Mouse (Mus musculus): Measurements from ENCODE around the gene Grn. TPM values are rescaled to one million over a fixed set of nuclear protein-coding genes. Genes with fewer than 3 reads are reported as not detected.

Grn gene
- total and polyA plus RNA-seq, 3 experiments, result 63.7 to 453 (median 106) TPM

- Histone ChIP-seq H3K4me2 (ENCODE audit: insufficient read depth, low read depth, poor library complexity, severe bottlenecking) (no peak overlapping the region), H3K36me3 (replicated peaks in 1 of 2; ENCODE audit: control insufficient read depth in 1 of 2, insufficient read depth in 1 of 2, low read length in 1 of 2) (peaks cover 0 to 4% of the 10 kb centered on the region in 2 experiments), H3K27me3 (replicated peaks) (peaks cover 52% of the 10 kb centered on the region), H3K4me3 (replicated peaks in 1 of 3; ENCODE audit: low read depth in 2 of 3, low read length in 2 of 3, poor library complexity in 1 of 3) (no peak overlapping the region), H3K27ac (ENCODE audit: insufficient read depth, low read depth) (no peak overlapping the region), H3K79me2 (replicated peaks; ENCODE audit: control insufficient read depth, extremely low read depth, insufficient read depth, poor library complexity, severe bottlenecking) (no peaks in the 10 kb centered on the region), H3K4me1 (ENCODE audit: control insufficient read depth in 1 of 2, insufficient read depth in 2 of 2) (peaks cover 21 to 36% of the 10 kb centered on the region in 2 experiments), H3K9ac (ENCODE audit: insufficient read depth, low read depth) (no peak overlapping the region), H3K9me3 (replicated peaks; ENCODE audit: low read length) (no peaks in the 10 kb centered on the region)
- dilution Hi-C loops (cut with MboI; ENCODE audit: extremely low pct_ligation_motif_present, extremely low pct_unique_long_range_greater_than_20kb, low sequenced_read_pairs), result no loop called here
- TF ChIP-seq TBP (conservative IDR thresholded peaks at IDR 0.05; ENCODE audit: low read depth, low read length), result no peak
- TF ChIP-seq SIN3A (IDR thresholded peaks at IDR 0.05; ENCODE audit: low read length), result no peak
- no peak for TF ChIP-seq CHD1 (IDR thresholded peaks at IDR 0.05; ENCODE audit: low read depth, low read length)
- no peak for TF ChIP-seq POLR2A (IDR thresholded peaks at IDR 0.05; ENCODE audit: low read depth, low read length)
- TF ChIP-seq EP300 (IDR thresholded peaks at IDR 0.05; ENCODE audit: low read length), result no peak
- TF ChIP-seq JUN (IDR thresholded peaks at IDR 0.05; ENCODE audit: insufficient read depth, low read depth, low read length), result no peak
- TF ChIP-seq IRF4 (IDR thresholded peaks at IDR 0.05; ENCODE audit: low read depth, low read length), result no peak
- TF ChIP-seq JUND (conservative IDR thresholded peaks at IDR 0.05; ENCODE audit: low read depth, low read length), result no peak
- TF ChIP-seq CTCF (conservative IDR thresholded peaks at IDR 0.05 in 1 of 2, IDR thresholded peaks at IDR 0.05 in 1 of 2; ENCODE audit: low read depth in 2 of 2, low read length in 2 of 2), result no peak
- no peak for TF ChIP-seq E2F4 (IDR thresholded peaks at IDR 0.05; ENCODE audit: insufficient replicate concordance, low read depth, low read length)
- DNase-seq (ENCODE audit: extremely low read depth), result no peak
- in situ Hi-C loops (cut with MboI; ENCODE audit: low pct_ligation_motif_present, low pct_unique_long_range_greater_than_20kb, low sequenced_read_pairs), result no loop called here
Observed at GRCm38 (mm10) chr11:102464901-102465300, 34.8 kb downstream of the Grn start.

DNA sequence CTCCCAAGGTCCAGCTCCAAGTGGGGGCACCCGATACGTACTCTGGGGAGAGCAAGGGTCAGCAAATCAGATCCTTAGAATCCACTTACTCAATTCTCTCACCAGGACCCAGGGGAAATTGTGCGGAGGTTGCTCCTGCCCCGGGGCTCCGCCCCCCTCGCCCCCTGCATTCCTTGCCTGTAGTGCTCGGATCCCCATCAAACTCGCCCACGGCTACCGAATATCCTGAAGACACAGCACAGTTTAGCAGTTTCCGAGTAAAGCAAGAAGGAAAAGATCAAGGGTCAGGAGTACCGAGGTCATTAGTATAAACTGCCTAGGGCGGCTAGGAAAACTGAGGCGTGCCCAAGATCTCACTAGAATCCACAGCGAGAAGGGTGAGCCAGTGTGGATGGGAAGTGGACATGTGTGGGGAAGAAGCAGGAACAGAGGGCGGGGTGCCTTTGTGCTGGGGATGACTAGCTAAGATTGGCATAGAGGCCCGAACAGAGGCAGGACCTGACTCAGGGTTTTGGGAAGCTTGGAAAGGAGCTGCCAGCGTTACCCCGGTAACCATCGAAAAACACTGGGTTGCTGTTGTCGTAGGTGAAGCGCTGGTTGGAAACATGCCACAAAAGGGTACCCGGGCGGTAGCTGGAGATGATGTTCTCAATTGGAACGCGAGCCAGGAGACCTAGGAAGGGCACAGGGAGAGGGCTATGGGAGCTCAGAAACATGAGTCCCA is 35.8 kb downstream of the Grn start:
- H3K27ac ChIP-seq (ENCODE audit: insufficient read depth, low read depth), result no peak overlapping the region
- dilution Hi-C loops (cut with MboI; ENCODE audit: extremely low pct_ligation_motif_present, extremely low pct_unique_long_range_greater_than_20kb, low sequenced_read_pairs) (no loop called here), in situ Hi-C loops (cut with MboI; ENCODE audit: low pct_ligation_motif_present, low pct_unique_long_range_greater_than_20kb, low sequenced_read_pairs) (no loop called here)
- H3K9ac ChIP-seq (ENCODE audit: insufficient read depth, low read depth), result no peak overlapping the region
- peaks cover 44% of the 10 kb centered on the region for H3K27me3 ChIP-seq (replicated peaks)
- H3K4me3 ChIP-seq (replicated peaks in 1 of 3; ENCODE audit: low read depth in 2 of 3, low read length in 2 of 3, poor library complexity in 1 of 3), result no peak overlapping the region
- H3K36me3 ChIP-seq (replicated peaks in 1 of 2; ENCODE audit: control insufficient read depth in 1 of 2, insufficient read depth in 1 of 2, low read length in 1 of 2), result peaks cover 0 to 5% of the 10 kb centered on the region in 2 experiments
- TF ChIP-seq EP300 (IDR thresholded peaks at IDR 0.05; ENCODE audit: low read length) (no peak), MYC (IDR thresholded peaks at IDR 0.05; ENCODE audit: low read depth, low read length) (no peak), ZMIZ1 (IDR thresholded peaks at IDR 0.05; ENCODE audit: low read depth, low read length) (no peak), CHD1 (IDR thresholded peaks at IDR 0.05; ENCODE audit: low read depth, low read length) (no peak), ZC3H11A (IDR thresholded peaks at IDR 0.05; ENCODE audit: low read depth, low read length) (no peak), MAFK (IDR thresholded peaks at IDR 0.05; ENCODE audit: insufficient replicate concordance, low read length) (no peak), TBP (conservative IDR thresholded peaks at IDR 0.05; ENCODE audit: low read depth, low read length) (no peak), GABPA (IDR thresholded peaks at IDR 0.05; ENCODE audit: insufficient replicate concordance, low read depth, low read length) (no peak), JUN (IDR thresholded peaks at IDR 0.05; ENCODE audit: insufficient read depth, low read depth, low read length) (no peak), NELFE (IDR thresholded peaks at IDR 0.05; ENCODE audit: low read depth, low read length) (no peak), MXI1 (IDR thresholded peaks at IDR 0.05; ENCODE audit: low read depth, low read length) (no peak), POLR2AphosphoS2 (IDR thresholded peaks at IDR 0.05; ENCODE audit: low read depth, low read length) (no peak), E2F4 (IDR thresholded peaks at IDR 0.05; ENCODE audit: insufficient replicate concordance, low read depth, low read length) (no peak), CTCF (conservative IDR thresholded peaks at IDR 0.05 in 1 of 2, IDR thresholded peaks at IDR 0.05 in 1 of 2; ENCODE audit: low read depth in 2 of 2, low read length in 2 of 2) (no peak), RAD21 (IDR thresholded peaks at IDR 0.05; ENCODE audit: low read depth, low read length) (no peak), CHD2 (IDR thresholded peaks at IDR 0.05; ENCODE audit: low read length) (no peak), MAX (IDR thresholded peaks at IDR 0.05; ENCODE audit: low read length) (no peak), USF2 (conservative IDR thresholded peaks at IDR 0.05; ENCODE audit: low read depth, low read length) (no peak), ZNF384 (IDR thresholded peaks at IDR 0.05; ENCODE audit: low read depth, low read length) (no peak)
- H3K9me3 ChIP-seq (replicated peaks; ENCODE audit: low read length), result no peaks in the 10 kb centered on the region
- no peak for DNase-seq (ENCODE audit: extremely low read depth)
- peaks cover 23 to 38% of the 10 kb centered on the region in 2 experiments for H3K4me1 ChIP-seq (ENCODE audit: control insufficient read depth in 1 of 2, insufficient read depth in 2 of 2)
- no peaks in the 10 kb centered on the region for H3K79me2 ChIP-seq (replicated peaks; ENCODE audit: control insufficient read depth, extremely low read depth, insufficient read depth, poor library complexity, severe bottlenecking)
- no peak overlapping the region for H3K4me2 ChIP-seq (ENCODE audit: insufficient read depth, low read depth, poor library complexity, severe bottlenecking)

Measured in CH12.LX (cell line).